Mouse (Mus musculus) liver, postnatal 0 days (tissue): ENCODE results near the gene Stat4.

Experiments
- CTCF ChIP-seq: sonication (generic); IDR thresholded peaks from 2 replicates; pipeline ENCODE4 v1.5.1; 2016; ENCODE audit warnings: antibody characterized with exemption, low read depth
- EP300 ChIP-seq: IDR thresholded peaks from 2 replicates; pipeline ENCODE4 v1.6.1; 2016; ENCODE audit warnings: antibody characterized with exemption, low read depth, mild to moderate bottlenecking

GRCm38 (mm10) chr1:52119691-52120090 lies 132.7 kb downstream of the Stat4 start:
- no peak for TF ChIP-seq CTCF
- TF ChIP-seq EP300 = no peak
